Mouse (Mus musculus): ENCODE results near the gene Hist1h3e. TPM values are rescaled to one million over a fixed set of nuclear protein-coding genes. Genes with fewer than 3 reads are reported as not detected.
"Not testable (repeated sequence)": the region's sequence is repeated elsewhere in the genome, so short reads cannot be mapped to it uniquely, and the experiment has no call there.

The Hist1h3e gene
- polyA plus RNA-seq (2014; fragmentation: Nextera tagmentation; extraction: Ambion mirVana), result 9.6 and 9.8 TPM in 2 replicates

GRCm38 (mm10) chr13:23561883-23562659 is at the start of gene Hist1h3e:
Gene Hist1h3e (minus strand): TSS chr13:23562369.
- under 1% methylated on average over 42 of the region's 67 CpGs for WGBS
- H3K9me3 ChIP-seq (ENCODE audit: control insufficient read depth, low read length); H3K27me3 ChIP-seq (ENCODE audit: control insufficient read depth, insufficient read depth, low read length); H3K4me1 ChIP-seq (ENCODE audit: control insufficient read depth, insufficient read depth, low read length); H3K36me3 ChIP-seq (ENCODE audit: control insufficient read depth, insufficient read depth, low read length): not testable (repeated sequence)
- peak within 1 kb of the TSS; percentile 54 for H3K4me2 ChIP-seq (ENCODE audit: low read depth, severe bottlenecking)
- DNase-seq (ENCODE audit: low spot score), result peak; percentile 96
- H3K9ac ChIP-seq (ENCODE audit: low read length), result peak within 1 kb of the TSS; percentile 53
- H3K4me3 ChIP-seq (ENCODE audit: low read depth, low read length), result peak within 1 kb of the TSS; percentile 31
- peak within 1 kb of the TSS; percentile 96 for H3K27ac ChIP-seq (replicated peaks; ENCODE audit: low read depth, low read length)
- ATAC-seq (ENCODE audit: insufficient number of reproducible peaks, low FRiP score, low TSS enrichment, low read depth), result peak; percentile 99

- no peaks in the 10 kb centered on the region for H3K4me1 ChIP-seq (ENCODE audit: control insufficient read depth, insufficient read depth, low read length)
- H3K27ac ChIP-seq (replicated peaks; ENCODE audit: low read depth, low read length), result no peak overlapping the region
- 89% methylated on average over 3 of the region's 3 CpGs for WGBS
- H3K4me3 ChIP-seq (ENCODE audit: low read depth, low read length), result no peak overlapping the region
- no peak overlapping the region for H3K4me2 ChIP-seq (ENCODE audit: low read depth, severe bottlenecking)
- H3K27me3 ChIP-seq (ENCODE audit: control insufficient read depth, insufficient read depth, low read length), result no peaks in the 10 kb centered on the region
- DNase-seq (ENCODE audit: low spot score), result no peak
- no peak overlapping the region for H3K9ac ChIP-seq (ENCODE audit: low read length)
- ATAC-seq (ENCODE audit: insufficient number of reproducible peaks, low FRiP score, low TSS enrichment, low read depth), result no peak
- no peaks in the 10 kb centered on the region for H3K9me3 ChIP-seq (ENCODE audit: control insufficient read depth, low read length)
- H3K36me3 ChIP-seq (ENCODE audit: control insufficient read depth, insufficient read depth, low read length), result no peaks in the 10 kb centered on the region
These were observed 49.5 kb upstream of the Hist1h3e start for GRCm38 (mm10) chr13:23611638-23612037.

- no peak overlapping the region for H3K27ac ChIP-seq (replicated peaks; ENCODE audit: low read depth, low read length)
- 76% methylated on average over 2 of the region's 2 CpGs for WGBS
These were observed 48.2 kb upstream of the Hist1h3e start for GRCm38 (mm10) chr13:23610393-23610792.

GRCm38 (mm10) chr13:23609844-23610243 is 47.7 kb upstream of the Hist1h3e start:
- no peak overlapping the region for H3K4me2 ChIP-seq (ENCODE audit: low read depth, severe bottlenecking)
- no peak overlapping the region for H3K9ac ChIP-seq (ENCODE audit: low read length)
- H3K36me3 ChIP-seq (ENCODE audit: control insufficient read depth, insufficient read depth, low read length), result no peaks in the 10 kb centered on the region
- no peak for ATAC-seq (ENCODE audit: insufficient number of reproducible peaks, low FRiP score, low TSS enrichment, low read depth)
- H3K4me3 ChIP-seq (ENCODE audit: low read depth, low read length), result no peak overlapping the region
- no peak for DNase-seq (ENCODE audit: low spot score)
- no peak overlapping the region for H3K27ac ChIP-seq (replicated peaks; ENCODE audit: low read depth, low read length)
- H3K4me1 ChIP-seq (ENCODE audit: control insufficient read depth, insufficient read depth, low read length), result no peaks in the 10 kb centered on the region
- no peaks in the 10 kb centered on the region for H3K9me3 ChIP-seq (ENCODE audit: control insufficient read depth, low read length)
- no peaks in the 10 kb centered on the region for H3K27me3 ChIP-seq (ENCODE audit: control insufficient read depth, insufficient read depth, low read length)

More at GRCm38 (mm10) chr13:23610393-23610792, 48.2 kb upstream of the Hist1h3e start:
- Histone ChIP-seq H3K4me2 (ENCODE audit: low read depth, severe bottlenecking) (no peak overlapping the region), H3K4me3 (ENCODE audit: low read depth, low read length) (no peak overlapping the region), H3K4me1 (ENCODE audit: control insufficient read depth, insufficient read depth, low read length) (no peaks in the 10 kb centered on the region), H3K36me3 (ENCODE audit: control insufficient read depth, insufficient read depth, low read length) (no peaks in the 10 kb centered on the region), H3K9me3 (ENCODE audit: control insufficient read depth, low read length) (no peaks in the 10 kb centered on the region), H3K9ac (ENCODE audit: low read length) (no peak overlapping the region), H3K27me3 (ENCODE audit: control insufficient read depth, insufficient read depth, low read length) (no peaks in the 10 kb centered on the region)
- no peak for DNase-seq (ENCODE audit: low spot score)
- ATAC-seq (ENCODE audit: insufficient number of reproducible peaks, low FRiP score, low TSS enrichment, low read depth), result no peak

- no peaks in the 10 kb centered on the region for H3K9me3 ChIP-seq (ENCODE audit: control insufficient read depth, low read length)
- H3K27ac ChIP-seq (replicated peaks; ENCODE audit: low read depth, low read length), result no peak overlapping the region
- no peak overlapping the region for H3K4me3 ChIP-seq (ENCODE audit: low read depth, low read length)
- H3K4me1 ChIP-seq (ENCODE audit: control insufficient read depth, insufficient read depth, low read length), result no peaks in the 10 kb centered on the region
- H3K27me3 ChIP-seq (ENCODE audit: control insufficient read depth, insufficient read depth, low read length), result no peaks in the 10 kb centered on the region
- H3K36me3 ChIP-seq (ENCODE audit: control insufficient read depth, insufficient read depth, low read length), result no peaks in the 10 kb centered on the region
- no peak for DNase-seq (ENCODE audit: low spot score)
- H3K4me2 ChIP-seq (ENCODE audit: low read depth, severe bottlenecking), result no peak overlapping the region
- no peak overlapping the region for H3K9ac ChIP-seq (ENCODE audit: low read length)
- WGBS, result 91% methylated on average over 4 of the region's 4 CpGs
- no peak for ATAC-seq (ENCODE audit: insufficient number of reproducible peaks, low FRiP score, low TSS enrichment, low read depth)
These were observed 47.0 kb upstream of the Hist1h3e start for GRCm38 (mm10) chr13:23609209-23609608.

GRCm38 (mm10) chr13:23605052-23605451 is 42.9 kb upstream of the Hist1h3e start:
- H3K9me3 ChIP-seq (ENCODE audit: control insufficient read depth, low read length), result no peaks in the 10 kb centered on the region
- ATAC-seq (ENCODE audit: insufficient number of reproducible peaks, low FRiP score, low TSS enrichment, low read depth) (no peak), DNase-seq (ENCODE audit: low spot score) (no peak)
- no peak overlapping the region for H3K27ac ChIP-seq (replicated peaks; ENCODE audit: low read depth, low read length)
- H3K9ac ChIP-seq (ENCODE audit: low read length), result no peak overlapping the region
- H3K36me3 ChIP-seq (ENCODE audit: control insufficient read depth, insufficient read depth, low read length), result no peaks in the 10 kb centered on the region
- H3K4me2 ChIP-seq (ENCODE audit: low read depth, severe bottlenecking), result no peak overlapping the region
- no peaks in the 10 kb centered on the region for H3K27me3 ChIP-seq (ENCODE audit: control insufficient read depth, insufficient read depth, low read length)
- H3K4me3 ChIP-seq (ENCODE audit: low read depth, low read length), result no peak overlapping the region
- 87% methylated on average over 3 of the region's 3 CpGs for WGBS
- H3K4me1 ChIP-seq (ENCODE audit: control insufficient read depth, insufficient read depth, low read length), result no peaks in the 10 kb centered on the region

- Histone ChIP-seq H3K27me3 (ENCODE audit: control insufficient read depth, insufficient read depth, low read length) (no peaks in the 10 kb centered on the region), H3K9ac (ENCODE audit: low read length) (no peak overlapping the region), H3K4me1 (ENCODE audit: control insufficient read depth, insufficient read depth, low read length) (no peaks in the 10 kb centered on the region), H3K36me3 (ENCODE audit: control insufficient read depth, insufficient read depth, low read length) (no peaks in the 10 kb centered on the region), H3K4me3 (ENCODE audit: low read depth, low read length) (no peak overlapping the region), H3K4me2 (ENCODE audit: low read depth, severe bottlenecking) (no peak overlapping the region), H3K27ac (replicated peaks; ENCODE audit: low read depth, low read length) (no peak overlapping the region), H3K9me3 (ENCODE audit: control insufficient read depth, low read length) (no peaks in the 10 kb centered on the region)
- no peak for DNase-seq (ENCODE audit: low spot score)
- WGBS, result 84% methylated on average over 3 of the region's 3 CpGs
- ATAC-seq (ENCODE audit: insufficient number of reproducible peaks, low FRiP score, low TSS enrichment, low read depth), result no peak
These were observed 42.3 kb upstream of the Hist1h3e start for GRCm38 (mm10) chr13:23604452-23604851.

GRCm38 (mm10) chr13:23603182-23603699 is 41.1 kb upstream of the Hist1h3e start:
- ATAC-seq (ENCODE audit: insufficient number of reproducible peaks, low FRiP score, low TSS enrichment, low read depth), result no peak
- WGBS, result 80% methylated on average over 7 of the region's 7 CpGs
- no peak for DNase-seq (ENCODE audit: low spot score)

More at GRCm38 (mm10) chr13:23603182-23603699, 41.1 kb upstream of the Hist1h3e start:
- no peak overlapping the region for H3K27ac ChIP-seq (replicated peaks; ENCODE audit: low read depth, low read length)
- no peaks in the 10 kb centered on the region for H3K9me3 ChIP-seq (ENCODE audit: control insufficient read depth, low read length)
- H3K36me3 ChIP-seq (ENCODE audit: control insufficient read depth, insufficient read depth, low read length), result no peaks in the 10 kb centered on the region
- no peak overlapping the region for H3K4me2 ChIP-seq (ENCODE audit: low read depth, severe bottlenecking)
- H3K27me3 ChIP-seq (ENCODE audit: control insufficient read depth, insufficient read depth, low read length), result no peaks in the 10 kb centered on the region
- no peak overlapping the region for H3K4me3 ChIP-seq (ENCODE audit: low read depth, low read length)
- H3K9ac ChIP-seq (ENCODE audit: low read length), result no peak overlapping the region
- H3K4me1 ChIP-seq (ENCODE audit: control insufficient read depth, insufficient read depth, low read length), result no peaks in the 10 kb centered on the region
